Mouse (Mus musculus) neural tube, embryonic 13.5 days (tissue): ENCODE measurements at regions not wholly inside any gene's neighbourhood (a gene's known extent, or its start where the extent isn't known, plus 50 kb on each side); places are given as distances from the start of the nearest gene placed in this dataset.

Experiments
- ATAC-seq: fragments of 200-750 bp; cut with Nextera tagmentation; 2 replicates; pipeline ENCODE4 v1.8.0; 2017; ENCODE audit warnings: low read depth, mild to moderate bottlenecking, moderate TSS enrichment, moderate library complexity
- H3K27ac ChIP-seq: fragments of 300-500 bp; sonication (generic); replicated peaks from 2 replicates; pipeline ENCODE4 v1.5.1; 2015; ENCODE audit warnings: moderate library complexity, mild to moderate bottlenecking, inconsistent platforms
- H3K27me3 ChIP-seq: fragments of 300-500 bp; sonication (generic); 2 replicates; pipeline ENCODE4 v1.6.1; 2015; ENCODE audit warnings: mild to moderate bottlenecking, inconsistent platforms
- H3K36me3 ChIP-seq: fragments of 300-500 bp; sonication (generic); 2 replicates; pipeline ENCODE4 v1.6.1; 2015; ENCODE audit warnings: mild to moderate bottlenecking, inconsistent platforms
- H3K4me1 ChIP-seq: fragments of 300-500 bp; sonication (generic); replicated peaks from 2 replicates; pipeline ENCODE4 v1.6.1; 2015; ENCODE audit warnings: inconsistent platforms
- H3K4me2 ChIP-seq: fragments of 300-500 bp; sonication (generic); 2 replicates; pipeline ENCODE4 v1.6.1; 2015; ENCODE audit warnings: inconsistent platforms, mild to moderate bottlenecking, moderate library complexity
- H3K4me3 ChIP-seq: fragments of 300-500 bp; sonication (generic); 2 replicates; pipeline ENCODE4 v1.5.1; 2015; ENCODE audit warnings: mild to moderate bottlenecking, inconsistent platforms
- H3K9ac ChIP-seq: fragments of 300-500 bp; sonication (generic); 2 replicates; pipeline ENCODE4 v1.6.1; 2015; ENCODE audit warnings: moderate library complexity, mild to moderate bottlenecking, inconsistent platforms
- H3K9me3 ChIP-seq: fragments of 300-500 bp; sonication (generic); 2 replicates; pipeline ENCODE4 v1.6.1; 2016; ENCODE audit warnings: inconsistent platforms
- WGBS: fragments of 180-500 bp; shearing (Covaris S2); methylation state at CpG from one replicate; pipeline ENCODE4 v1.1.7; 2015; 5-methylcytosine and 5-hydroxymethylcytosine counted together

DNA sequence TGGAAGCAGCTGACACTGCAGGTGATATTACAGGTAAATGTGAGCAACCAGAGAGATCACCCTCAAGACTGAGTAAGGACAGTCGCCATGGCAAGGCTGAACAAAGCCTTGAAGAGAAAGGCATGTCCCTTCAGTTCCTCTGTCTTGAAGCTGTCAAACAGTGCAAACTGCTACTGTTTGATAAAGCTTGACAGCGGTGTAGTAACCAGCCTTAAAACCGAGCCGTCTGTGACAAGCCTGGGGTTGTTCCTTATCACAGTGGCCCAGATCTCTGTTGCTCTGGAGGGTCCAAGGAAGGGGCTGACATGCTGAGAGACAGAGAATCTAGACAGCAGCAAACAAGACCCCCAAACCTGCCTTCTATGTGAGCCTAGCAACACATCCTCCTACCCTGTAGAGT is 188.1 kb upstream of the Jmjd1c start:
- H3K9ac ChIP-seq, result 0 out of 2 replicates have a peak overlapping the region, but pooled peaks have one; percentile 3
- no peaks in the 10 kb centered on the region for H3K9me3 ChIP-seq
- H3K4me1 ChIP-seq, result peaks cover 19% of the 10 kb centered on the region
- no peaks in the 10 kb centered on the region for H3K36me3 ChIP-seq
- H3K4me3 ChIP-seq, result no peak overlapping the region
- no peak overlapping the region for H3K4me2 ChIP-seq
- no peak overlapping the region for H3K27ac ChIP-seq
- no peaks in the 10 kb centered on the region for H3K27me3 ChIP-seq
- WGBS, result 73% methylated on average over 4 of the region's 4 CpGs
- no peak for ATAC-seq

DNA sequence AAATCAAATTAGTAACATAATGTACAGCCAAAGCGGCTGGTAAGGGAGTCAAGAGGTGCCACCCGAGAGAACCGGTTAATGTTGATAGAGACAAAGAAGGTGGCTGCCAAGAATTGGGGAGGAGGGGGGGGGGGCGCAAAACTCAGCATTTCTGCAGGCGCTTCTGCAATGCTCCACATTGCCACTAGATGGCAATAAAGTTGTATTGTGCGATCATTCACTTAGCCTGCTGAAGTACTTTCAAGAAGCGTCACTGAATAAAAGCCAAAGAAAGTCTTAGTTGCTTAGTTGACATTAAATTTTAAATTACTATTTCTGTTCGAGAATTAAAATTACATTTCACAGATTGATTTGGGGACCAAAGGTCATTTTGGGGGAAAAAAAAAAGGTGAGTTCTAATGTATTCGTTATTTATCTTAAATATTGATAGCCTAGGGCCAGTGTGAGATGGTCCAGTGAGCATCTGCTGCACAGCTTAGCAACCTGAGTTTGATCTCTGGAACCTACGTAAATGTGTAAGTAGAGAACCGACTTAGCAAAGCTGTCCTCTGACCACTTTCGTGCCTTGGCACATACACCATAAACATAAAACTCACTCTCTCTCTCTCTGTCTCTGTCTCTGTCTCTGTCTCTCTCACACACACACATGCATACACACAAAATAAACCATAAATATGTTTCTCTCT is 186.6 kb upstream of the Jmjd1c start:
- H3K4me3 ChIP-seq, result no peak overlapping the region
- H3K36me3 ChIP-seq, result no peaks in the 10 kb centered on the region
- peak; percentile 32; the same call in 1 of the 2 replicates for ATAC-seq

DNA sequence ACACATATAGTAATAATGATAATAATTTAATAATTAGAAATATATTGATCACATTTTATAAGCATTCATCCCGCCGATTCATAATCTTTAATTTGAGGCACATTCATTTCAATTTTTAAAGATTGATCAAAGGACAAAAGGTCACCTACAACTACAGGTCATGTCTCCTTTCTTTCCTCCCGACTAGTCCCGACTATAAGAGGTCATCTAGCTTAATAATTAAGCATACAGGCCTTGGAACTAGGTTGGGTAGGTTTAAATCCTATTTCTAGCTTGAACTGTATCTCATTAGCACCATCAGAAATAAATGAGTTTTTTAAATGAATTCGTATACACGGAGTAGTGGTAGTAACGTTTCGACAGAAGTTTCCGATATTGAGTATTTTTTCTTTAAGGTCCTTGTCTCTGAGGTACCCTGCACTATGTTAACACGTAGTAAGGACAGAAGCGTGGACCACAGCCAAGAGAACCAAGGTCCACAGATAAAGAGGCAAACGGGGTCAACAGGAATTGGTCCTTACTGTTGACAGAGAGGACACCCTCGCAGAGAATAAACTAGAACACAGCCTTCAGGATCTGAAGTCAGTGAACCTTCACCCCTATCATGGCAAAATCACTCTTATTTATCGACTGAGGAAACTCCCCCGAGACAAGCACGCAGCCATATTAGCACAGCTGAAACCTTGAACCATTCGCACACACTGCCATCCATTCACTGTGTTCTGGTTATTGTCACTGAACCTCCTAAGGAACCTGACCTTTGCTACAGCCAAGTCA is 185.8 kb upstream of the Jmjd1c start:
- Histone ChIP-seq H3K4me2 (0 out of 2 replicates have a peak overlapping the region, but pooled peaks have one; percentile 5), H3K27ac (0 out of 2 replicates have a peak overlapping the region, but pooled peaks have one; percentile 13), H3K4me1 (peaks cover 42% of the 10 kb centered on the region), H3K4me3 (no peak overlapping the region), H3K27me3 (no peaks in the 10 kb centered on the region), H3K9ac (0 out of 2 replicates have a peak overlapping the region, but pooled peaks have one; percentile 45), H3K36me3 (no peaks in the 10 kb centered on the region), H3K9me3 (no peaks in the 10 kb centered on the region)
- 66% methylated on average over 17 of the region's 17 CpGs for WGBS
- no peak for ATAC-seq

More for the DNA sequence above, 186.6 kb upstream of the Jmjd1c start:
- Histone ChIP-seq H3K4me2 (no peak overlapping the region), H3K27me3 (no peaks in the 10 kb centered on the region), H3K4me1 (peaks cover 34% of the 10 kb centered on the region), H3K9ac (no peak overlapping the region), H3K9me3 (no peaks in the 10 kb centered on the region), H3K27ac (no peak overlapping the region)
- 13% methylated on average over 12 of the region's 12 CpGs for WGBS

DNA sequence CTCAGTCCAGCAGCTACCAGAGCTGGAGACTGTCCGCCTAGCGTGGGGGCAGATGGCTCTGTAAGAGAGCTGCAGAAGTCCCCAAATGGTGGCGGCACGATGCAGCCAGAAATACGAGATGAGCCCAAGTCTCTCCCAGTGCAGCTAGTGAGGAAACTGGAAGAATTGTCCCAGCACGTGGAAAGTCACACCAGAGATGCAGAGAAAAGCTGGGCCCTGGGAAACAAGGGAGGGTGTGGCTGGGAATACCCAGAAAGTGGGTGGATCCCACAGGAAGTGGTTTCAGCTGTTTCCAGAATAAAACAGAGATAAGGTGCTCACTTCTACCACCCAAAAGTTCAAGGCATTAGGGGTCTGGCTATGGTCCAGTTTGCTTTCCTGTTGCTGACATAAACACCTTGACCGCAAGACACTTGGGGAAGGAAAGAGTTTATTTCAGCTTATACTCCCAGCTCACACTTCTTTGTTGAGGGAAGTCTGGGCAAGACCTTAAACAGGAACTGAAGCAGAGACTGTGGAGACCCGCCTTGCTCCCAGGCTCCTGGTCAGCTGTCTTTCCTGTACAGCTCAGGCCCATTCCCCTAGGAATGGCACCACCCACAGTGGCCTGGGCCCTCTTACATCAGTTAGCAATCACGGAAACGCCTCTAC is 184.5 kb upstream of the Jmjd1c start:
- Histone ChIP-seq H3K36me3 (no peaks in the 10 kb centered on the region), H3K9me3 (no peaks in the 10 kb centered on the region), H3K27me3 (no peaks in the 10 kb centered on the region), H3K9ac (no peak overlapping the region), H3K27ac (peak overlapping the region; percentile 42), H3K4me1 (peaks cover 45% of the 10 kb centered on the region), H3K4me3 (no peak overlapping the region), H3K4me2 (0 out of 2 replicates have a peak overlapping the region, but pooled peaks have one; percentile 9)
- 58% methylated on average over 10 of the region's 10 CpGs for WGBS
- ATAC-seq, result no peak

DNA sequence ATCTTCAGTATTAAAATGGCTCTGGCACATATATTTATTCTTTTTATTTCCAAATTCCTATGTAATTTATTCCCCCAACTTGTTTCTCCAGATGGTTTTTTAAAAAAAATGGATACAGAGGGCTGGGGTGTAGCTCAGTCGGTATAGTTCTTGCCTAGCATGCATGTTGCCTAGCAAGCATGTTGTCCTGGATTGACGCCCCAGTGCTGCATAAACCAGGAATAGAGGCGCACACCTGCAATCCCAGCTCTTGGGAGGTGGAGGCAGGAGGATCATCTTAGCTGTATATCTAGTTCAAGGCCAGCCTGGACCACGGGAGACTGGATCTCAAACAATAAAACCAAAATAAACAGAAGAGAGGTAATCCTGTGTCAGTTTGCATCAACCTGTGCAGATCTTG is 183.5 kb upstream of the Jmjd1c start:
- ATAC-seq, result no peak
- peaks cover 45% of the 10 kb centered on the region for H3K4me1 ChIP-seq
- no peaks in the 10 kb centered on the region for H3K36me3 ChIP-seq
- H3K27me3 ChIP-seq, result no peaks in the 10 kb centered on the region
- H3K27ac ChIP-seq, result no peak overlapping the region
- no peak overlapping the region for H3K4me3 ChIP-seq
- no peak overlapping the region for H3K9ac ChIP-seq
- no peak overlapping the region for H3K4me2 ChIP-seq
- 0 out of 2 replicates have a peak, but pooled peaks cover 2% of the 10 kb centered on the region for H3K9me3 ChIP-seq
- 87% methylated on average over 4 of the region's 4 CpGs for WGBS

DNA sequence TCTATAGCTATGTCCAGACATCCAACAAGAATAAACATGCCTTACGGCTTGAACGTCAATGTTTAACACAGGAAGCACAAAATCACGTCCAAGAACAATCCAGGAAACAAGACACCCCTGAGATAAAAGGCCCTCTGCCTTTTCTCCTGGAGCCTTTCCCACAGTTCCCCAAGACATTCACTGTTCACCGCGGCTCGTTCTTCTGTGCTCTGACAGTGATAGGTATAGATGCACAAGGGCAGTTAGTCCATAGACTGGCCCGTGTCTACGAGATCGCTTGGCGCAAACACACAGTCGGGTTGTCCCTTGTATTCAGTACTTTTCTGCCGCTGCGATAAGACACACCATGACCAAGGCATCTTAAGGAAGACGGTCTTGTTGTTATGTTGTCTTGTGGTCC is 182.7 kb upstream of the Jmjd1c start:
- 69% methylated on average over 14 of the region's 14 CpGs for WGBS
- H3K9ac ChIP-seq, result no peak overlapping the region
- H3K36me3 ChIP-seq, result no peaks in the 10 kb centered on the region
- peaks cover 45% of the 10 kb centered on the region for H3K4me1 ChIP-seq
- no peaks in the 10 kb centered on the region for H3K27me3 ChIP-seq
- H3K9me3 ChIP-seq, result 0 out of 2 replicates have a peak, but pooled peaks cover 4% of the 10 kb centered on the region
- no peak; the same call in 1 of the 2 replicates for ATAC-seq
- peak overlapping the region; percentile 25 for H3K4me2 ChIP-seq
- H3K27ac ChIP-seq, result no peak overlapping the region
- H3K4me3 ChIP-seq, result no peak overlapping the region

DNA sequence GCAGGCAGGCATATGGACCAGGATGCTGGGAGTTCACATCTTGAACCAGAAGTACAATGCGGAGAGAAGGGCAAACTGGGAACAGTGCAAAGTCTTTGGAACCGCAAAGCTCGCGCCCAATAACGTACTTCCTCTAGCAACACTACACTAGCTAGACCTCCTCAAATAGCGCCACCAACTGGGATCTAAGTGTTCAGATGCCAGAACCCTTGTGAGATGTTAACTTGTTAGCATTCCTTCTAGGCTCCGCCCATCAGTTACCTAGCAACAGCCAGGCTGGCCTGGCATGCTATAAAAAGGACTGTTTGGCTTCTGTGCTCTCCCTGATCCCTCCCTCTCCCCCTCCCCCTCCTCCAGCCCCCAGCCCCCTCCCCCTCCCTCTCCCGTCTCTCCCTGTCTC is 182.3 kb upstream of the Jmjd1c start:
- Histone ChIP-seq H3K4me2 (peak overlapping the region; percentile 25), H3K27me3 (no peaks in the 10 kb centered on the region), H3K9me3 (0 out of 2 replicates have a peak, but pooled peaks cover 4% of the 10 kb centered on the region), H3K9ac (no peak overlapping the region), H3K27ac (peak overlapping the region; percentile 61; the same call in 1 of the 2 replicates), H3K36me3 (no peaks in the 10 kb centered on the region), H3K4me1 (peaks cover 45% of the 10 kb centered on the region), H3K4me3 (no peak overlapping the region)
- WGBS, result 32% methylated on average over 7 of the region's 8 CpGs
- ATAC-seq, result peak; percentile 74

DNA sequence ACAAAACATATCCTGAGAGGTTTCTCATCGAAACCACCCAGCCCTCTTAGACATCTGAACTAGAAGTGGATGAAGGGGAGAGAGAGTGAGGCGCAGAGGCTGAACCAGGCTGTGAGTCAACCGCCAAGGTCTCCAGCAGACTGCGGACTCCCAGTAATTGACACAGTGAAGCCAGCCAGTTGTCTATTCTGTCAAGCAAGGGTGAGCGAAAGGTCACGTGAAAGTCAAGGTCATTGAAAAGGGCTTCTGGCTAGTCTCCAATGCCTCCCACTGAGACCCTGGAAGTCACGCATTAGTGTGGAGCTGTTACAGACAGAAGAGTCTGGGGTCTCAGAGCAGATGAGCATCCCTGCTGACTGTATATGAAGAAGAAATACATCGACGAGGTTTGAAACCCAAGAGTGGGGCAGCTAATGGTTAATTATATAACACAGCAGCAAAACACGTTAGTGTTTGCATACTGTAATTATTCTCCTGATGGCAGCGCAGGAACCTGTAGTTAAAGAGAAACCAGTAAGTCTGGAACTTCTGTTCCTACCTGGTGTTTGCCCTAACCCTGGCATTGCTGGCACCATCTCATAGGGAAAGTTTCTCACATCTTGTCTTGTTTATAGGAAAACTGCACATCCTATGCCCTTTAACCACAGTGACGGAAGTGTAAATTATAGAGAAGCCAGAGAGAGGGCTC is 181.5 kb upstream of the Jmjd1c start:
- WGBS, result 23% methylated on average over 12 of the region's 12 CpGs
- Histone ChIP-seq H3K27ac (peak overlapping the region; percentile 61), H3K27me3 (no peaks in the 10 kb centered on the region), H3K36me3 (no peaks in the 10 kb centered on the region), H3K9me3 (0 out of 2 replicates have a peak, but pooled peaks cover 4% of the 10 kb centered on the region), H3K4me2 (peak overlapping the region; percentile 25), H3K9ac (peak overlapping the region; percentile 34; the same call in 1 of the 2 replicates), H3K4me1 (peaks cover 46% of the 10 kb centered on the region), H3K4me3 (no peak overlapping the region)
- ATAC-seq, result peak; percentile 49

DNA sequence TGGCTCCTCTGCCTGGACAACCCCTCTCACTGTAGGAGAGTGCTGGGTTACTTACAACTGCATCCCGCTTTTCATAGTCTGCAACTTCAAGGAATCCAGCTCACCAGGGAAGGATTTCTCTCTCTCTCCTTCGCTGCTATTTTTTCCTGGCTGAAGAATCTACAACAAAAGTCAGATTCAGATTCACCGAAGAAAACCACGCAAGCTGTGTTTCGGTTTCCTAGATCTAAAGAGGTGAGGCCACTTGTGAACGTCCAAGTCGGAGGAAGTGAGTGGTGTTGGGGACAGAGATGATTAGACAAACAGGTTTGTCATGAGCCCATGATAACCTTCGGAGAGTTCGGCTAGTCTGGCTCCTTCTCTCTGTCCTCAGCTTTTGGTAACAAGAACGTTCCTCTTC is 180.1 kb upstream of the Jmjd1c start:
- no peak overlapping the region for H3K4me2 ChIP-seq
- H3K27ac ChIP-seq, result no peak overlapping the region
- H3K9me3 ChIP-seq, result 0 out of 2 replicates have a peak, but pooled peaks cover 4% of the 10 kb centered on the region
- H3K27me3 ChIP-seq, result no peaks in the 10 kb centered on the region
- peaks cover 49% of the 10 kb centered on the region for H3K4me1 ChIP-seq
- no peak for ATAC-seq
- H3K4me3 ChIP-seq, result no peak overlapping the region
- H3K36me3 ChIP-seq, result no peaks in the 10 kb centered on the region
- no peak overlapping the region for H3K9ac ChIP-seq
- 83% methylated on average over 10 of the region's 10 CpGs for WGBS

DNA sequence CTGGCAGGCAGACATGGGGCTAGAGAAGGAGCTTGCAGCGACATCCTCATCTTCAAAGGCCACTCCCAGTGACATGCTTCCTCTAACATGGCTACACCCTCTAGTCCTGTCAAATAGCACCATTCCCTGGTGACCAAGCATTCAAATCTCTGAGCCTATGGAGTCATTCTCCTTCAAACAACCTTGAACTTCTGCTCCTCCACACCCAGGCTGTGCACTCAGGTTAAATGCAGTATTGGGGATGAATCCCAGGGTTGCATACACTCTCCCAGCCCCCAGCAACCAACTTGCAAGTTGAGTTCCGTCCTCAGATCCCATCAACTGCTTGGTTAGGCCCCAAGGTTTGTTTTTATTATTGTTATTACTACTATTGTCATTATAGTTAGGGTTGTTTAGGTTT is 178.2 kb upstream of the Jmjd1c start:
- 83% methylated on average over 2 of the region's 2 CpGs for WGBS
- H3K4me1 ChIP-seq, result peaks cover 64% of the 10 kb centered on the region

DNA sequence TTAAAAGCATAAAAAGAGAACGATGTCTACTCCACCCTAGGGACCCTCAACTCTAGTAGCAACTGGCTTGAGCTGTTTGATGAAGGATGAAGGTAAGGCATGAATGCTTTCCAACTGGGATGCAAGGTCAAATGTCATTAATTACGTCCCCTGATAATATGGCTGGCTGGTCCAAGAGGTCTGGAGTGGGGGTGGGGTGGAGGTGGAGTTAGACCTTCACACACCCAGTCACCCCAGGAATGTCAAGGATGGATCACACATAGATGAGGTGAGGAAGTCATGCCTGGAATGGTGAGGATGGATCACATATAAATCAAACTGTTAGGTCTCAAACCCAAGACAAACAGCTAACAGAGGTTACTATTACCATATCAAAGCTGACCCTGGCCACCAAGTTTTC is 177.2 kb upstream of the Jmjd1c start:
- H3K4me2 ChIP-seq, result no peak overlapping the region
- no peaks in the 10 kb centered on the region for H3K36me3 ChIP-seq
- ATAC-seq, result no peak
- H3K27ac ChIP-seq, result peak overlapping the region; percentile 94
- H3K9me3 ChIP-seq, result 0 out of 2 replicates have a peak, but pooled peaks cover 4% of the 10 kb centered on the region
- no peak overlapping the region for H3K4me3 ChIP-seq
- no peaks in the 10 kb centered on the region for H3K27me3 ChIP-seq
- H3K9ac ChIP-seq, result no peak overlapping the region
- peaks cover 65% of the 10 kb centered on the region for H3K4me1 ChIP-seq
- 68% methylated on average over 2 of the region's 2 CpGs for WGBS

More for the DNA sequence above, 178.2 kb upstream of the Jmjd1c start:
- ATAC-seq, result no peak
- Histone ChIP-seq H3K27me3 (no peaks in the 10 kb centered on the region), H3K9ac (no peak overlapping the region), H3K27ac (no peak overlapping the region), H3K36me3 (no peaks in the 10 kb centered on the region), H3K9me3 (0 out of 2 replicates have a peak, but pooled peaks cover 4% of the 10 kb centered on the region), H3K4me2 (no peak overlapping the region), H3K4me3 (no peak overlapping the region)
